Mouse (Mus musculus): ENCODE data around the gene Ccdc77. TPM values are rescaled to one million over a fixed set of nuclear protein-coding genes. Genes with fewer than 3 reads are reported as not detected.

The Ccdc77 gene
- polyA plus RNA-seq, 1 experiment from 2014 or later, result 25.7 TPM

GRCm38 (mm10) chr6:120274887-120275286, 89.3 kb downstream of the Ccdc77 start:
- Histone ChIP-seq H3K4me2 (replicated peaks; ENCODE audit: low read depth, low read length) (no peak overlapping the region), H3K27ac (ENCODE audit: low read depth, low read length) (no peak overlapping the region), H3K4me1 (ENCODE audit: control insufficient read depth, insufficient read depth, low read length) (peaks cover 5% of the 10 kb centered on the region), H3K27me3 (ENCODE audit: control insufficient read depth, insufficient read depth, low read length) (no peaks in the 10 kb centered on the region), H3K36me3 (ENCODE audit: control insufficient read depth, insufficient read depth, low read length) (no peaks in the 10 kb centered on the region), H3K9ac (ENCODE audit: low read depth, low read length) (no peak overlapping the region), H3K4me3 (ENCODE audit: low read length) (no peak overlapping the region), H3K9me3 (ENCODE audit: control insufficient read depth, low read length) (no peaks in the 10 kb centered on the region)
- WGBS, result 28% methylated on average over 4 of the region's 4 CpGs
- ATAC-seq (ENCODE audit: low FRiP score, low TSS enrichment), result peak; percentile 71; the same call in 1 of the 2 replicates

Other genes starting within 250 kb of the Ccdc77 start
- 0.22 and 0.49 TPM in 2 replicates for gene D330020A13Rik, start 70.0 kb downstream of the Ccdc77 start, polyA plus RNA-seq (2014; fragmentation: Nextera tagmentation; extraction: Ambion mirVana)
- 0.45 and 1.1 TPM in 2 replicates for gene B4galnt3, start 69.8 kb downstream of the Ccdc77 start, polyA plus RNA-seq (2014; fragmentation: Nextera tagmentation; extraction: Ambion mirVana)
- gene Kdm5a, start 250 bp downstream of the Ccdc77 start, polyA plus RNA-seq (2014; fragmentation: Nextera tagmentation; extraction: Ambion mirVana), result 43.1 and 59.4 TPM in 2 replicates
- gene Il17ra, start 98.9 kb upstream of the Ccdc77 start, polyA plus RNA-seq (2014; fragmentation: Nextera tagmentation; extraction: Ambion mirVana), result 2.3 and 2.4 TPM in 2 replicates
- 0.04 and 0.21 TPM in 2 replicates for gene Tmem121b, start 129.4 kb upstream of the Ccdc77 start, polyA plus RNA-seq (2014; fragmentation: Nextera tagmentation; extraction: Ambion mirVana)
- 13.7 and 15.2 TPM in 2 replicates for gene Hdhd5, start 166.9 kb upstream of the Ccdc77 start, polyA plus RNA-seq (2014; fragmentation: Nextera tagmentation; extraction: Ambion mirVana)